Mouse (Mus musculus): ENCODE results near the gene Olfr872. TPM values are rescaled to one million over a fixed set of nuclear protein-coding genes. Genes with fewer than 3 reads are reported as not detected.
"Not testable (repeated sequence)": the region's sequence is repeated elsewhere in the genome, so short reads cannot be mapped to it uniquely, and the experiment has no call there.

Gene Olfr872
- polyA plus RNA-seq (2015; fragmentation: Nextera tagmentation; extraction: Ambion mirVana) = not detected in 2 replicates

DNA sequence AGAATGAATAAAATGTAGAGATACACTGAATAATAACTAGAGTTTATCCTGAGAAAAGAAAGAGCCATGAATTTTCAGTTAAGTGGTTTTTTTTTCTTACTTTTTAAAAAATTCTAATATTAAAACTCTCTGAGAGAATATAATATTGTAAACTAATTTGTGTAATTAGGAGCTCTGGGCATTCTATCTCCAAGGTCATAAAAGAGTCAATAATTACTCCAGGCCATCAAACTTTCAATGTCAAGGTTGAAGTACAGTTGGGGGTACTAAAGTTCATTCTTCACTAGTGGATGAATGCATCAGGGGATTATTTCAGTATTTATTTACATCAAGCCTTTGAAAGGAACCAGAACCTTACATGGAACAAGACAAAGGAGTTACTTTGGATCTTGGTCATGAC, at the start of gene Olfr872:
Olfr872 (plus strand) TSS at position 301 of the 400 bp plus-strand sequence.
- ATAC-seq (replicated peaks; ENCODE audit: extremely low read depth, insufficient read depth, low FRiP score) = no peak
- Histone ChIP-seq H3K4me2 (ENCODE audit: low read depth, low read length) (no peak within 1 kb of the TSS), H3K4me3 (ENCODE audit: low read length) (no peak within 1 kb of the TSS), H3K4me1 (ENCODE audit: control insufficient read depth, insufficient read depth, low read length) (no peaks in the 10 kb centered on the region), H3K27ac (ENCODE audit: low read length) (no peak within 1 kb of the TSS), H3K9ac (ENCODE audit: low read length) (no peak within 1 kb of the TSS), H3K36me3 (ENCODE audit: control insufficient read depth, insufficient read depth) (no peaks in the 10 kb centered on the region), H3K27me3 (ENCODE audit: control insufficient read depth, insufficient read depth, low read length) (no peaks in the 10 kb centered on the region), H3K9me3 (replicated peaks; ENCODE audit: control insufficient read depth, low read length) (no peaks in the 10 kb centered on the region)

DNA sequence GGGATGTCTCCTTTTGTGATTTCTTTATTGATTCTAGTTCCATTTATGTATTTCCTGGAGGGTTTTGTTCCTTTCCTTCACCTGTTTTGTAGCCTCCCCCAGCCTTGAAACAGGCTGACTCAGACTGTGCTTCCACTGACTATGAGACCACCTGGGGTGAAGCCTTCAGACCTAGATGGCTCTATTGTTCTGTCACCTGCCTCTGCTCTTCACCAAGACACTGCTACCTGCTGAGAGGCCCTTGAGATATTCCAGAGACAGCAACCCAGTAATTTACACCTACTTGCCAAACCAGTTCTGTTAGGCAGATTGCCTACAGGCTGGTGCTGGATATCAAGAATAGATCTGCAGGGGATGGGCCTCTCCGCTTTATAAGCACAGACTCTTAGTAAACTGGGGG, 34.8 kb upstream of the Olfr872 start:
- Histone ChIP-seq H3K36me3 (ENCODE audit: control insufficient read depth, insufficient read depth) (no peaks in the 10 kb centered on the region), H3K9me3 (replicated peaks; ENCODE audit: control insufficient read depth, low read length) (peaks cover 3% of the 10 kb centered on the region), H3K9ac (ENCODE audit: low read length) (no peak overlapping the region), H3K4me2 (ENCODE audit: low read depth, low read length) (no peak overlapping the region), H3K27me3 (ENCODE audit: control insufficient read depth, insufficient read depth, low read length) (no peaks in the 10 kb centered on the region), H3K4me3 (ENCODE audit: low read length) (no peak overlapping the region), H3K4me1 (ENCODE audit: control insufficient read depth, insufficient read depth, low read length) (no peaks in the 10 kb centered on the region), H3K27ac (ENCODE audit: low read length) (no peak overlapping the region)
- no peak for ATAC-seq (replicated peaks; ENCODE audit: extremely low read depth, insufficient read depth, low FRiP score)
- 77% methylated on average over 1 of the region's 1 CpGs for WGBS

GRCm38 (mm10) chr9:20203413-20203984, 33.4 kb upstream of the Olfr872 start:
- H3K27ac ChIP-seq (ENCODE audit: low read length); H3K4me2 ChIP-seq (ENCODE audit: low read depth, low read length); ATAC-seq (replicated peaks; ENCODE audit: extremely low read depth, insufficient read depth, low FRiP score); H3K27me3 ChIP-seq (ENCODE audit: control insufficient read depth, insufficient read depth, low read length); H3K4me3 ChIP-seq (ENCODE audit: low read length); H3K9me3 ChIP-seq (replicated peaks; ENCODE audit: control insufficient read depth, low read length); H3K36me3 ChIP-seq (ENCODE audit: control insufficient read depth, insufficient read depth); H3K4me1 ChIP-seq (ENCODE audit: control insufficient read depth, insufficient read depth, low read length); H3K9ac ChIP-seq (ENCODE audit: low read length): not testable (repeated sequence)
- WGBS = 78% methylated on average over 7 of the region's 7 CpGs

GRCm38 (mm10) chr9:20210812-20211211, 26.1 kb upstream of the Olfr872 start:
- Histone ChIP-seq H3K27ac (ENCODE audit: low read length) (no peak overlapping the region), H3K4me3 (ENCODE audit: low read length) (no peak overlapping the region), H3K9ac (ENCODE audit: low read length) (no peak overlapping the region), H3K27me3 (ENCODE audit: control insufficient read depth, insufficient read depth, low read length) (no peaks in the 10 kb centered on the region), H3K4me1 (ENCODE audit: control insufficient read depth, insufficient read depth, low read length) (no peaks in the 10 kb centered on the region), H3K9me3 (replicated peaks; ENCODE audit: control insufficient read depth, low read length) (peaks cover 4% of the 10 kb centered on the region), H3K4me2 (ENCODE audit: low read depth, low read length) (no peak overlapping the region), H3K36me3 (ENCODE audit: control insufficient read depth, insufficient read depth) (no peaks in the 10 kb centered on the region)
- 31% methylated on average over 1 of the region's 1 CpGs for WGBS
- ATAC-seq (replicated peaks; ENCODE audit: extremely low read depth, insufficient read depth, low FRiP score) = no peak

- Histone ChIP-seq H3K9me3 (replicated peaks; ENCODE audit: control insufficient read depth, low read length) (peaks cover 4% of the 10 kb centered on the region), H3K27ac (ENCODE audit: low read length) (no peak overlapping the region), H3K4me2 (ENCODE audit: low read depth, low read length) (no peak overlapping the region), H3K4me1 (ENCODE audit: control insufficient read depth, insufficient read depth, low read length) (no peaks in the 10 kb centered on the region), H3K9ac (ENCODE audit: low read length) (no peak overlapping the region), H3K4me3 (ENCODE audit: low read length) (no peak overlapping the region), H3K36me3 (ENCODE audit: control insufficient read depth, insufficient read depth) (no peaks in the 10 kb centered on the region), H3K27me3 (ENCODE audit: control insufficient read depth, insufficient read depth, low read length) (no peaks in the 10 kb centered on the region)
- no peak for ATAC-seq (replicated peaks; ENCODE audit: extremely low read depth, insufficient read depth, low FRiP score)
- 67% methylated on average over 2 of the region's 2 CpGs for WGBS
These were observed 25.4 kb upstream of the Olfr872 start for GRCm38 (mm10) chr9:20211477-20211876.

GRCm38 (mm10) chr9:20211907-20212306, 25.0 kb upstream of the Olfr872 start, which contains the start of gene Olfr871:
Gene Olfr871 (plus strand): TSS chr9:20212207.
- no peak within 1 kb of the TSS for H3K4me2 ChIP-seq (ENCODE audit: low read depth, low read length)
- no peak within 1 kb of the TSS for H3K27ac ChIP-seq (ENCODE audit: low read length)
- H3K4me1 ChIP-seq (ENCODE audit: control insufficient read depth, insufficient read depth, low read length) = no peaks in the 10 kb centered on the region
- H3K9me3 ChIP-seq (replicated peaks; ENCODE audit: control insufficient read depth, low read length) = peaks cover 4% of the 10 kb centered on the region
- H3K4me3 ChIP-seq (ENCODE audit: low read length) = no peak within 1 kb of the TSS
- no peaks in the 10 kb centered on the region for H3K36me3 ChIP-seq (ENCODE audit: control insufficient read depth, insufficient read depth)
- ATAC-seq (replicated peaks; ENCODE audit: extremely low read depth, insufficient read depth, low FRiP score) = no peak
- H3K27me3 ChIP-seq (ENCODE audit: control insufficient read depth, insufficient read depth, low read length) = no peaks in the 10 kb centered on the region
- H3K9ac ChIP-seq (ENCODE audit: low read length) = no peak within 1 kb of the TSS

- Histone ChIP-seq H3K4me3 (ENCODE audit: low read length) (no peak overlapping the region), H3K36me3 (ENCODE audit: control insufficient read depth, insufficient read depth) (no peaks in the 10 kb centered on the region), H3K9me3 (replicated peaks; ENCODE audit: control insufficient read depth, low read length) (no peaks in the 10 kb centered on the region), H3K27ac (ENCODE audit: low read length) (no peak overlapping the region), H3K27me3 (ENCODE audit: control insufficient read depth, insufficient read depth, low read length) (no peaks in the 10 kb centered on the region), H3K4me2 (ENCODE audit: low read depth, low read length) (no peak overlapping the region), H3K9ac (ENCODE audit: low read length) (no peak overlapping the region), H3K4me1 (ENCODE audit: control insufficient read depth, insufficient read depth, low read length) (no peaks in the 10 kb centered on the region)
- WGBS = 49% methylated on average over 2 of the region's 2 CpGs
- ATAC-seq (replicated peaks; ENCODE audit: extremely low read depth, insufficient read depth, low FRiP score) = no peak
These were observed 459 bp downstream of the Olfr872 start for GRCm38 (mm10) chr9:20237378-20237777.

DNA sequence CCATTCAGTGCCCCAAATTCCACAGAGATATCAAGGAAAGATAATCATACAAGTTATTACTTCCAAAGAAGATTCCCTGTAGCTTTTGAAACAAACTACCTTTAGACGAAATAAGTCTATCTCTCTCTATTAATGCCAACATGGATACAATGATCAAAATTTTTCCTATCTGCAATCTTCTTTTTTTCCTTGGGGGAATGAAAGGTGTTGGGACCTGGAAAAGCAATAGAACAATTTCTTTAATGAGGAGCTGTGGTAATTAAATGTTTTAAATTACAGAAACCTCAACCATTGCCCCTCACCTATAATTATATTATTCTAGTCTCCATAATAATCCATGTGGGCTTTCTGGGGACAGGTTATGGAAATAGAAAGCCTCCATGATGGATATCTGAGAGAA, 45.1 kb downstream of the Olfr872 start, which contains the start of gene Olfr39:
Olfr39 (plus strand) TSS at position 301 of the 400 bp plus-strand sequence.
- H3K27ac ChIP-seq (ENCODE audit: low read length) = no peak within 1 kb of the TSS
- H3K4me3 ChIP-seq (ENCODE audit: low read length) = no peak within 1 kb of the TSS
- ATAC-seq (replicated peaks; ENCODE audit: extremely low read depth, insufficient read depth, low FRiP score) = no peak
- no peaks in the 10 kb centered on the region for H3K27me3 ChIP-seq (ENCODE audit: control insufficient read depth, insufficient read depth, low read length)
- WGBS = 75% methylated on average over 1 of the region's 1 CpGs
- H3K4me2 ChIP-seq (ENCODE audit: low read depth, low read length) = no peak within 1 kb of the TSS
- H3K36me3 ChIP-seq (ENCODE audit: control insufficient read depth, insufficient read depth) = no peaks in the 10 kb centered on the region
- no peaks in the 10 kb centered on the region for H3K4me1 ChIP-seq (ENCODE audit: control insufficient read depth, insufficient read depth, low read length)
- H3K9ac ChIP-seq (ENCODE audit: low read length) = no peak within 1 kb of the TSS
- H3K9me3 ChIP-seq (replicated peaks; ENCODE audit: control insufficient read depth, low read length) = no peaks in the 10 kb centered on the region

GRCm38 (mm10) chr9:20295562-20295961, 58.6 kb downstream of the Olfr872 start:
- H3K9ac ChIP-seq (ENCODE audit: low read length); H3K27me3 ChIP-seq (ENCODE audit: control insufficient read depth, insufficient read depth, low read length): not testable (repeated sequence)
- 73% methylated on average over 5 of the region's 5 CpGs for WGBS

More at GRCm38 (mm10) chr9:20295562-20295961, 58.6 kb downstream of the Olfr872 start:
- H3K4me2 ChIP-seq (ENCODE audit: low read depth, low read length); H3K36me3 ChIP-seq (ENCODE audit: control insufficient read depth, insufficient read depth); ATAC-seq (replicated peaks; ENCODE audit: extremely low read depth, insufficient read depth, low FRiP score); H3K27ac ChIP-seq (ENCODE audit: low read length); H3K4me3 ChIP-seq (ENCODE audit: low read length); H3K9me3 ChIP-seq (replicated peaks; ENCODE audit: control insufficient read depth, low read length); H3K4me1 ChIP-seq (ENCODE audit: control insufficient read depth, insufficient read depth, low read length): not testable (repeated sequence)
